Mouse (Mus musculus) common myeloid progenitor, adult 5-6 weeks (primary cell): Measurements from ENCODE around the gene Lrrc46. TPM values are rescaled to one million over a fixed set of nuclear protein-coding genes. Genes with fewer than 3 reads are reported as not detected.

Source experiments
- total RNA-seq: library from RNA; stranded (forward); fragments of 200-1000, 187-1606 nt; gene quantifications from 2 replicates; pipeline ENCODE4 v1.2.3, GENCODE M21; 2017

Gene Lrrc46
- total RNA-seq, 1 experiment from 2014 or later: 0.64 TPM

Other genes starting within 250 kb of the Lrrc46 start
- 43.3 and 48.5 TPM in 2 replicates for gene Nfe2l1, start 211.4 kb downstream of the Lrrc46 start, total RNA-seq
- gene Copz2, start 191.5 kb downstream of the Lrrc46 start, total RNA-seq: 1.6 and 8.9 TPM in 2 replicates
- 38.2 and 47.8 TPM in 2 replicates for gene Cdk5rap3, start 124.9 kb downstream of the Lrrc46 start, total RNA-seq
- 0.58 TPM in 1 of 2 replicates, not detected in the other for gene Prr15l, start 113.3 kb downstream of the Lrrc46 start, total RNA-seq
- gene Pnpo, start 97.4 kb downstream of the Lrrc46 start, total RNA-seq: 24.8 and 31.9 TPM in 2 replicates
- 3.2 and 3.6 TPM in 2 replicates for gene Sp2, start 58.4 kb downstream of the Lrrc46 start, total RNA-seq
- 0.59 TPM in 1 of 2 replicates, not detected in the other for gene Sp6, start 28.0 kb downstream of the Lrrc46 start, total RNA-seq
- gene Scrn2, start 11.5 kb downstream of the Lrrc46 start, total RNA-seq: 18.4 and 21.5 TPM in 2 replicates
- gene Mrpl10, start 153 bp upstream of the Lrrc46 start, total RNA-seq: 15.2 and 17.0 TPM in 2 replicates
- gene Osbpl7, start 9.2 kb upstream of the Lrrc46 start, total RNA-seq: 8.2 and 11.1 TPM in 2 replicates
- 0.59 TPM in 1 of 2 replicates, not detected in the other for gene Tbx21, start 73.9 kb upstream of the Lrrc46 start, total RNA-seq
- gene Tbkbp1, start 110.1 kb upstream of the Lrrc46 start, total RNA-seq: 0.78 and 2.5 TPM in 2 replicates
- gene Kpnb1, start 146.5 kb upstream of the Lrrc46 start, total RNA-seq: 350 and 405 TPM in 2 replicates
- 24.8 and 30.6 TPM in 2 replicates for gene Npepps, start 239.2 kb upstream of the Lrrc46 start, total RNA-seq